Mouse (Mus musculus): Measurements from ENCODE around the gene C1qtnf3. TPM values are rescaled to one million over a fixed set of nuclear protein-coding genes. Genes with fewer than 3 reads are reported as not detected.
A peak's percentile ranks its signal among the peaks of the same experiment; 100 is the strongest.

C1qtnf3 gene
- total and polyA plus RNA-seq, 3 experiments = 0.27 TPM; not detected in 2

DNA sequence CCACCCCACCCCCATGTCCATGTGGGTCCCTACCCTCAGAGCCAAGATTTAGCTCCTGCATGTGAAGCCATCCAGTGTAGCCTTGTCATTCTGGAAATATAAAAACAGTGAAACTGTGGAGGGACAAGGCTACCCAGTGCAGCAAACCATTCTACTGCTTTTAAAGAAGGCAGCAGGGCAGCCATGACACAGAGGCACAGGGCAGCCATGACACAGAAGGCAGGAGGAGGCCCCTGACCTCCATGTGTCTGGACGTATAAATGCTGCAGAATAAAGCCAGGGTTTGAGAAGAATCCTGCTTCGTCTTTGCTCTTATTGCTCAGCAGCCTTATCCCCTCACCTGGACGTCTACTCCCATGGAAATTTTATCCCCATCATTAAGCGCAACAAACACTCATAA lies 51.7 kb downstream of the C1qtnf3 start:
- H3K27ac ChIP-seq = no peak overlapping the region
- no peak for TF ChIP-seq POLR2A (IDR thresholded peaks at IDR 0.05; ENCODE audit: insufficient read depth, low read depth, low read length)
- TF ChIP-seq CTCF (IDR thresholded peaks at IDR 0.05) = no peak
- TF ChIP-seq EP300 (IDR thresholded peaks at IDR 0.05; ENCODE audit: insufficient read depth, low read depth, low read length) = no peak

GRCm38 (mm10) chr15:11004646-11005045 lies 52.5 kb downstream of the C1qtnf3 start:
- intact Hi-C loops (cut with DNase I) = no loop called here
- TF ChIP-seq CTCF (IDR thresholded peaks at IDR 0.05) (no peak), POLR2A (IDR thresholded peaks at IDR 0.05; ENCODE audit: insufficient read depth, low read depth, low read length) (no peak), EP300 (IDR thresholded peaks at IDR 0.05; ENCODE audit: insufficient read depth, low read depth, low read length) (no peak)
- no peaks in the 10 kb centered on the region for H3K4me1 ChIP-seq (ENCODE audit: control insufficient read depth, insufficient read depth, low read length)
- no peaks in the 10 kb centered on the region for H3K36me3 ChIP-seq (ENCODE audit: control insufficient read depth, insufficient read depth, low read length)
- 39% methylated on average over 6 of the region's 6 CpGs for WGBS
- H3K79me2 ChIP-seq (replicated peaks; ENCODE audit: control insufficient read depth, insufficient read depth, low read length) = no peaks in the 10 kb centered on the region
- H3K9ac ChIP-seq (ENCODE audit: low read depth, low read length) = no peak overlapping the region
- no peak for DNase-seq
- H3K4me3 ChIP-seq = no peak overlapping the region
- no peaks in the 10 kb centered on the region for H3K27me3 ChIP-seq (ENCODE audit: control insufficient read depth, insufficient read depth, low read length)
- no peak overlapping the region for H3K27ac ChIP-seq

More for the DNA sequence above, 51.7 kb downstream of the C1qtnf3 start:
- Histone ChIP-seq H3K4me3 (no peak overlapping the region), H3K36me3 (ENCODE audit: control insufficient read depth, insufficient read depth, low read length) (no peaks in the 10 kb centered on the region), H3K79me2 (replicated peaks; ENCODE audit: control insufficient read depth, insufficient read depth, low read length) (no peaks in the 10 kb centered on the region), H3K27me3 (ENCODE audit: control insufficient read depth, insufficient read depth, low read length) (no peaks in the 10 kb centered on the region), H3K9ac (ENCODE audit: low read depth, low read length) (no peak overlapping the region), H3K4me1 (ENCODE audit: control insufficient read depth, insufficient read depth, low read length) (no peaks in the 10 kb centered on the region)
- intact Hi-C loops (cut with DNase I) = no loop called here
- no peak for DNase-seq
- 88% methylated on average over 4 of the region's 4 CpGs for WGBS

GRCm38 (mm10) chr15:11008756-11009155 lies 56.6 kb downstream of the C1qtnf3 start:
- Histone ChIP-seq H3K4me1 (ENCODE audit: control insufficient read depth, insufficient read depth, low read length) (no peaks in the 10 kb centered on the region), H3K79me2 (replicated peaks; ENCODE audit: control insufficient read depth, insufficient read depth, low read length) (no peaks in the 10 kb centered on the region), H3K27me3 (ENCODE audit: control insufficient read depth, insufficient read depth, low read length) (no peaks in the 10 kb centered on the region), H3K27ac (no peak overlapping the region), H3K9ac (ENCODE audit: low read depth, low read length) (no peak overlapping the region), H3K4me3 (no peak overlapping the region), H3K36me3 (ENCODE audit: control insufficient read depth, insufficient read depth, low read length) (no peaks in the 10 kb centered on the region)
- 15% methylated on average over 5 of the region's 5 CpGs for WGBS
- no peak for DNase-seq
- intact Hi-C loops (cut with DNase I) = no loop called here
- no peak for TF ChIP-seq POLR2A (IDR thresholded peaks at IDR 0.05; ENCODE audit: insufficient read depth, low read depth, low read length)
- TF ChIP-seq CTCF (IDR thresholded peaks at IDR 0.05) = peak; percentile 60

GRCm38 (mm10) chr15:11010976-11011548 lies 58.9 kb downstream of the C1qtnf3 start:
- TF ChIP-seq POLR2A (IDR thresholded peaks at IDR 0.05; ENCODE audit: insufficient read depth, low read depth, low read length) (no peak), EP300 (IDR thresholded peaks at IDR 0.05; ENCODE audit: insufficient read depth, low read depth, low read length) (no peak), CTCF (IDR thresholded peaks at IDR 0.05) (no peak)
- Histone ChIP-seq H3K4me3 (no peak overlapping the region), H3K36me3 (ENCODE audit: control insufficient read depth, insufficient read depth, low read length) (no peaks in the 10 kb centered on the region), H3K4me1 (ENCODE audit: control insufficient read depth, insufficient read depth, low read length) (no peaks in the 10 kb centered on the region), H3K9ac (ENCODE audit: low read depth, low read length) (no peak overlapping the region), H3K27ac (no peak overlapping the region), H3K79me2 (replicated peaks; ENCODE audit: control insufficient read depth, insufficient read depth, low read length) (no peaks in the 10 kb centered on the region), H3K27me3 (ENCODE audit: control insufficient read depth, insufficient read depth, low read length) (no peaks in the 10 kb centered on the region)
- intact Hi-C loops (cut with DNase I) = no loop called here
- DNase-seq = no peak
- WGBS = 85% methylated on average over 11 of the region's 11 CpGs

DNA sequence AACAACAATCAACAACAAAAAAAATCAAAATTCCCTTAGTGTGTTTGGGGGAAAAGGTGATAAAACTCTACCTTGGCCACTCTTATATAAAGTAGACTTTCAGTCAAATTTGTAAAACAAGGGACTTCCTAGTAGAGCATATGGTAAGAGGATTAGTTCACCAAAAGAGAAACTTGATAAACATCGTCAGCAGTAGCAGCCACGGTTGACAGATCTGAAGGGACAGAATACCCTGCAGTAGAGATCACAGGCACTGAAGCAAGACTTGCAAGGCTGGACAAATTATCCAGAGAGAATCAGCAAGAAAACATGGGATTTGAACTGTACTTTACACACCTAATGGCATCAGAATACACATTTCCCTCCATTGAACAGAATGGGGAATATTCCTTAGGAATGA lies 62.8 kb downstream of the C1qtnf3 start:
- Histone ChIP-seq H3K4me3 (no peak overlapping the region), H3K4me1 (ENCODE audit: control insufficient read depth, insufficient read depth, low read length) (no peaks in the 10 kb centered on the region), H3K27me3 (ENCODE audit: control insufficient read depth, insufficient read depth, low read length) (no peaks in the 10 kb centered on the region), H3K79me2 (replicated peaks; ENCODE audit: control insufficient read depth, insufficient read depth, low read length) (no peaks in the 10 kb centered on the region), H3K9ac (ENCODE audit: low read depth, low read length) (no peak overlapping the region), H3K27ac (no peak overlapping the region), H3K36me3 (ENCODE audit: control insufficient read depth, insufficient read depth, low read length) (no peaks in the 10 kb centered on the region)
- no peak for DNase-seq
- 24% methylated on average over 2 of the region's 2 CpGs for WGBS
- intact Hi-C loops (cut with DNase I) = no loop called here
- no peak for TF ChIP-seq EP300 (IDR thresholded peaks at IDR 0.05; ENCODE audit: insufficient read depth, low read depth, low read length)

- Histone ChIP-seq H3K36me3 (ENCODE audit: control insufficient read depth, insufficient read depth, low read length) (no peaks in the 10 kb centered on the region), H3K4me1 (ENCODE audit: control insufficient read depth, insufficient read depth, low read length) (no peaks in the 10 kb centered on the region), H3K4me3 (no peak overlapping the region), H3K79me2 (replicated peaks; ENCODE audit: control insufficient read depth, insufficient read depth, low read length) (no peaks in the 10 kb centered on the region), H3K9ac (ENCODE audit: low read depth, low read length) (no peak overlapping the region), H3K27ac (no peak overlapping the region), H3K27me3 (ENCODE audit: control insufficient read depth, insufficient read depth, low read length) (no peaks in the 10 kb centered on the region)
- WGBS = 60% methylated on average over 4 of the region's 4 CpGs
- DNase-seq = no peak
- no peak for TF ChIP-seq CTCF (IDR thresholded peaks at IDR 0.05)
- no peak for TF ChIP-seq POLR2A (IDR thresholded peaks at IDR 0.05; ENCODE audit: insufficient read depth, low read depth, low read length)
- no peak for TF ChIP-seq EP300 (IDR thresholded peaks at IDR 0.05; ENCODE audit: insufficient read depth, low read depth, low read length)
- intact Hi-C loops (cut with DNase I) = no loop called here
These were observed 74.8 kb downstream of the C1qtnf3 start for GRCm38 (mm10) chr15:11026801-11027561.

Other genes starting within 250 kb of the C1qtnf3 start
- 1 to 10 TPM; 3.7 to 4.3 TPM for gene Rai14, start 237.7 kb upstream of the C1qtnf3 start, total RNA-seq (2021)
- 1.1 and 1.5 TPM in 2 replicates for gene Rai14, start 237.7 kb upstream of the C1qtnf3 start, polyA plus RNA-seq (2012; rRNA removed)
- 10 to 100 TPM; 34.0 to 37.8 TPM for gene Amacr, start 29.4 kb downstream of the C1qtnf3 start, total RNA-seq (2021)
- gene Amacr, start 29.4 kb downstream of the C1qtnf3 start, polyA plus RNA-seq (2012; rRNA removed) = 18.7 and 31.5 TPM in 2 replicates
- gene Slc45a2, start 48.4 kb downstream of the C1qtnf3 start, total RNA-seq (2021) = not detected
- 0.06 TPM in 1 of 2 replicates, not detected in the other for gene Slc45a2, start 48.4 kb downstream of the C1qtnf3 start, polyA plus RNA-seq (2012; rRNA removed)
- under 1 TPM; 0.05 to 0.09 TPM for gene Rxfp3, start 85.7 kb downstream of the C1qtnf3 start, total RNA-seq (2021)
- 0.06 and 0.08 TPM in 2 replicates for gene Rxfp3, start 85.7 kb downstream of the C1qtnf3 start, polyA plus RNA-seq (2012; rRNA removed)
- gene Adamts12, start 112.5 kb downstream of the C1qtnf3 start, total RNA-seq (2021) = 1 to 10 TPM; 1.3 to 2.7 TPM
- gene Adamts12, start 112.5 kb downstream of the C1qtnf3 start, polyA plus RNA-seq (2012; rRNA removed) = 0.64 and 1.7 TPM in 2 replicates

Data from heart, adult 2 months (tissue).